Mouse (Mus musculus) embryo, embryonic 11 days (tissue): ENCODE data around the gene Son.
"Not testable (repeated sequence)": the region's sequence is repeated elsewhere in the genome, so short reads cannot be mapped to it uniquely, and the experiment has no call there.

Source experiments
- DNase-seq: peaks from one replicate; pipeline ENCODE4 v3.0.0-alpha.2; 2015

Gene Son

GRCm38 (mm10) chr16:91639636-91640035, 7.7 kb upstream of the Son start:
- DNase-seq: no peak

- no peak for DNase-seq
Measured at GRCm38 (mm10) chr16:91640171-91640570, 7.1 kb upstream of the Son start.

GRCm38 (mm10) chr16:91644901-91645300, 2.4 kb upstream of the Son start:
- DNase-seq: no peak

GRCm38 (mm10) chr16:91645420-91645819, 1.9 kb upstream of the Son start:
- DNase-seq: not testable (repeated sequence)

GRCm38 (mm10) chr16:91645995-91646602, 1.2 kb upstream of the Son start:
- peak; percentile 40 for DNase-seq

GRCm38 (mm10) chr16:91646681-91647419, 456 bp upstream of the Son start, which contains the start of gene Gart:
TSS of gene Gart (minus strand) at chr16:91646952.
- peak; percentile 96 for DNase-seq

- peak; percentile 87 for DNase-seq
Measured at GRCm38 (mm10) chr16:91648220-91648550, 879 bp downstream of the Son start.

GRCm38 (mm10) chr16:91649246-91649645, 1.9 kb downstream of the Son start:
- DNase-seq: no peak

GRCm38 (mm10) chr16:91649781-91650180, 2.5 kb downstream of the Son start:
- DNase-seq: no peak

GRCm38 (mm10) chr16:91652191-91652590, 4.9 kb downstream of the Son start:
- no peak for DNase-seq

- DNase-seq: no peak
Measured at GRCm38 (mm10) chr16:91655285-91655684, 8.0 kb downstream of the Son start.

GRCm38 (mm10) chr16:91657285-91657684, 10.0 kb downstream of the Son start:
- no peak for DNase-seq

- DNase-seq: no peak
Measured at GRCm38 (mm10) chr16:91658471-91658870, 11.2 kb downstream of the Son start.

- no peak for DNase-seq
Measured at GRCm38 (mm10) chr16:91659798-91660197, 12.5 kb downstream of the Son start.

GRCm38 (mm10) chr16:91661397-91661796, 14.1 kb downstream of the Son start:
- DNase-seq: no peak

- no peak for DNase-seq
Measured at GRCm38 (mm10) chr16:91662336-91662735, 15.0 kb downstream of the Son start.

GRCm38 (mm10) chr16:91663795-91664194, 16.5 kb downstream of the Son start:
- no peak for DNase-seq

- no peak for DNase-seq
Measured at GRCm38 (mm10) chr16:91674500-91674899, 27.2 kb downstream of the Son start.

GRCm38 (mm10) chr16:91678147-91678911, 31.0 kb downstream of the Son start:
- DNase-seq: no peak

- no peak for DNase-seq
Measured at GRCm38 (mm10) chr16:91680656-91681055, 33.4 kb downstream of the Son start.

GRCm38 (mm10) chr16:91685526-91685925, 38.2 kb downstream of the Son start:
- DNase-seq: no peak

GRCm38 (mm10) chr16:91686369-91686768, 39.1 kb downstream of the Son start:
- no peak for DNase-seq

GRCm38 (mm10) chr16:91688023-91688618, 40.8 kb downstream of the Son start:
- DNase-seq: no peak
